Mouse (Mus musculus) lung, postnatal 0 days (tissue): ENCODE data around the gene Tle6. TPM values are rescaled to one million over a fixed set of nuclear protein-coding genes. Genes with fewer than 3 reads are reported as not detected.
A peak's percentile ranks its signal among the peaks of the same experiment; 100 is the strongest.

Experiments used
- ATAC-seq: fragments of 200-750 bp; cut with Nextera tagmentation; 2 replicates; pipeline ENCODE4 v1.8.0; 2017; ENCODE audit warnings: moderate library complexity
- DNase-seq: peaks from one replicate; pipeline ENCODE4 v3.0.0-alpha.2; 2016; ENCODE audit warnings: low spot score
- H3K27ac ChIP-seq: fragments of 300-500 bp; sonication (generic); 2 replicates; pipeline ENCODE4 v1.5.1; 2014; ENCODE audit warnings: antibody characterized with exemption, mild to moderate bottlenecking, low read length, mixed read lengths
- H3K27me3 ChIP-seq: fragments of 300-500 bp; sonication (generic); replicated peaks from 2 replicates; pipeline ENCODE4 v1.6.1; 2014; ENCODE audit warnings: low read length, mixed read lengths; ENCODE audit not compliant: insufficient read depth
- H3K36me3 ChIP-seq: fragments of 300-500 bp; sonication (generic); 2 replicates; pipeline ENCODE4 v1.6.1; 2014; ENCODE audit warnings: low read length, mixed read lengths; ENCODE audit not compliant: insufficient read depth
- H3K4me1 ChIP-seq: fragments of 300-500 bp; sonication (generic); 2 replicates; pipeline ENCODE4 v1.6.1; 2014; ENCODE audit warnings: antibody characterized with exemption, low read depth, low read length, mixed read lengths; ENCODE audit not compliant: insufficient read depth
- H3K4me2 ChIP-seq: fragments of 300-500 bp; sonication (generic); replicated peaks from 2 replicates; pipeline ENCODE4 v1.6.1; 2014; ENCODE audit warnings: low read depth, mild to moderate bottlenecking, low read length, moderate library complexity, mixed read lengths
- H3K4me3 ChIP-seq: fragments of 300-500 bp; sonication (generic); 2 replicates; pipeline ENCODE4 v1.5.1; 2014; ENCODE audit warnings: low read depth, low read length
- H3K9ac ChIP-seq: fragments of 300-500 bp; sonication (generic); replicated peaks from 2 replicates; pipeline ENCODE4 v1.6.1; 2014; ENCODE audit warnings: low read depth, mild to moderate bottlenecking
- H3K9me3 ChIP-seq: fragments of 300-500 bp; sonication (generic); 2 replicates; pipeline ENCODE4 v1.6.1; 2016; ENCODE audit warnings: low read length, mixed read lengths
- CTCF ChIP-seq: IDR thresholded peaks from 2 replicates; pipeline ENCODE4 v1.5.1; 2016; ENCODE audit warnings: antibody characterized with exemption, mild to moderate bottlenecking
- EP300 ChIP-seq: IDR thresholded peaks from 2 replicates; pipeline ENCODE4 v1.6.1; 2016; ENCODE audit warnings: antibody characterized with exemption, mild to moderate bottlenecking, control low read depth
- WGBS: fragments of 180-500 bp; shearing (Covaris S2); extraction: QIAGEN DNeasy Blood & Tissue Kit; methylation state at CpG from one replicate; pipeline ENCODE4 v1.1.7; 2014; 5-methylcytosine and 5-hydroxymethylcytosine counted together
- polyA plus RNA-seq: library from polyadenylated mRNA; unstranded; fragments of >200 nt; fragmentation: Nextera tagmentation; extraction: Ambion mirVana; gene quantifications from 2 replicates; pipeline ENCODE4 v1.2.1, GENCODE M21; 2015

Tle6 gene
- polyA plus RNA-seq, 1 experiment from 2014 or later = 12.8 TPM

DNA sequence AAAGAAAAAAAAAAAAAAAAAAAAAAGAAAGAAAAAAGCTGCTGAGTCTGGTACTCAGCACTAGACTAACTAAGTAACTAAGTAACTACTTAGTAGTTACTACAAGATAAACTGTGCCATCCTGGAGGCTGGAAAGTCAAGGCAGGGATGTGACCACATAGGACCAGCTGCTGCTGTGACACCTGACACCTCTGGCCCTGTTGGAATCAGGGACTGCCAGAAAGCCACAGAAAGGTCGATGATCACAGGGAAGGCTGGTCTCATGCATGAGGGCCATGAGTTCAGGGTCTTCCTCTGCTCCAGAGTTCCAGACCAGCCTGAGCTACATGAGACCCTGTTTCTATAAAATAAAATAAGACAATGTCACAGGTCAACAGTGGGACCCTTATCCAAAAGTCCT, 43.4 kb downstream of the Tle6 start:
- Histone ChIP-seq H3K9ac (no peak overlapping the region), H3K36me3 (no peaks in the 10 kb centered on the region), H3K9me3 (no peaks in the 10 kb centered on the region), H3K4me1 (peaks cover 13% of the 10 kb centered on the region; the same call in 1 of the 2 replicates), H3K27ac (no peak overlapping the region), H3K27me3 (no peaks in the 10 kb centered on the region), H3K4me2 (no peak overlapping the region), H3K4me3 (no peak overlapping the region)
- 24% methylated on average over 1 of the region's 1 CpGs for WGBS
- no peak for TF ChIP-seq EP300
- no peak for TF ChIP-seq CTCF
- DNase-seq (no peak), ATAC-seq (no peak)

DNA sequence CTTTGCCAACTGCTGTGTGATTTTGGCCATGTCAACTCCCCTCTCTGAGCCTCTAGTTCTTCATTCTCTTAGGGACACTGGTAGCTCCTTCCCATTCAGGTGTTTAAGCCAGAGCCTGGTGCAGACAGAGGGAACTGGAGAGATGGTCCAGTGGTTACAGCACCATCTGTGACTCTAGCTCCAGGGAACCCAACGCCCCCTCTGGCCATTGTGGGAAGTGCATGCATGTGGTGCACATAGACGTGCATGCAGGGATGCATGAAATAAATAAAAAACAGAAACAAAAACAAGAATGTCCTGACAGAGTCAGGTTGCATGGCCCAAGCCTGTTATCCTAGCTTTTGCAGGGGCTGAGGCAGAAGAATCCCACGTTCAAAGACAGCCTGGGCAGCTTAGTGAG, 44.6 kb downstream of the Tle6 start:
- no peak overlapping the region for H3K27ac ChIP-seq
- H3K4me2 ChIP-seq = no peak overlapping the region
- no peak overlapping the region for H3K9ac ChIP-seq
- no peaks in the 10 kb centered on the region for H3K36me3 ChIP-seq
- TF ChIP-seq EP300 (no peak), CTCF (peak; percentile 57)
- no peak for DNase-seq
- no peak overlapping the region for H3K4me3 ChIP-seq
- WGBS = 67% methylated on average over 3 of the region's 3 CpGs
- peaks cover 8% of the 10 kb centered on the region; the same call in 1 of the 2 replicates for H3K4me1 ChIP-seq
- no peaks in the 10 kb centered on the region for H3K27me3 ChIP-seq
- no peaks in the 10 kb centered on the region for H3K9me3 ChIP-seq
- no peak for ATAC-seq

DNA sequence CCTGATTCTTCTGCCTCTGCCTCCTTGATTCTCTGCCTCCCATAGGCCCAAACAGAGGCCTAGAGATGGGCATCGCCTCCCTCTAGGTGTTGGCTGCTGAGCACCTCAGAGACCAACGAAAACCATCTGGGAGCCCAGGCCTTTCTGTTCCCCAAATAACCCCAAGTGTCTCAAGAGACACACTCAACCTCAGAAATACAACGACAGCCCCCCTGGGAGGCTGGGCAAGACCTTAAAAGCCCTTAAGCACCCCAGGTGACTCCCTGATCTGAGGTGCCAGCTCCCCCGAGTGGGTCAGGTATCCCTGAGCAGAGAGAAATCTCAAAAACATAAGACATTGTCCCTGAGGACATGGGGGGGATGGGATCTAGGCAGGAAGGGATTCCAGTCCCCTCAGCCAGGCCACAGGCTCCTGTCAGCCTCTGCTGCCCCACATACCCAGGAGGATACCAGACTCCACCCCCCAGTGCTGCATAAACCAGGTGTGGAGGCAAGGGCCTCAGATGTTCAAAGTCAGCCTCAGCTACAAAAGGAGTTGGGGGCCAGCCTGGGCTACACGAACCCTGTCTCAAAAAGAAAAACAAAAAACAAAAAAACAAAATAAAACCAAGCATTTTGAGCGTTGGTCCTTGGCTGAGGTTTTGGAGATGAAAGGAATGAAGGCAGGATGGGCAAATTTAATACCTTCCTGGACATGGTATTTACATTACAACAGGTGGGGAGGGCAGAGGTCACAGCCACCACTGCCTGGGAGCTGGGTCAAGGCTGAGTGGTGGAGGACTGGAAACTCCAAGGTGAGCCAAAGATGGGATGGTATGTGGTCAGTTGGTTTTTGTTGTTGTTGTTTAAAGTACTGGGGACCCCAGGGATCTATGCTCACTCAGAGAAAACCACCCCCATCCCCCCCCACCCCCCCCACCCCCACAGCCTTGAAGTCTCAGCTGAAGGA, 46.8 kb downstream of the Tle6 start:
- no peak overlapping the region for H3K4me2 ChIP-seq
- no peaks in the 10 kb centered on the region for H3K36me3 ChIP-seq
- ATAC-seq (no peak), DNase-seq (no peak)
- H3K27me3 ChIP-seq = no peaks in the 10 kb centered on the region
- H3K9ac ChIP-seq = no peak overlapping the region
- no peaks in the 10 kb centered on the region for H3K9me3 ChIP-seq
- no peak overlapping the region for H3K4me3 ChIP-seq
- no peak overlapping the region for H3K27ac ChIP-seq
- TF ChIP-seq EP300 (no peak), CTCF (no peak)
- 76% methylated on average over 6 of the region's 6 CpGs for WGBS
- H3K4me1 ChIP-seq = peaks cover 3% of the 10 kb centered on the region; the same call in 1 of the 2 replicates

DNA sequence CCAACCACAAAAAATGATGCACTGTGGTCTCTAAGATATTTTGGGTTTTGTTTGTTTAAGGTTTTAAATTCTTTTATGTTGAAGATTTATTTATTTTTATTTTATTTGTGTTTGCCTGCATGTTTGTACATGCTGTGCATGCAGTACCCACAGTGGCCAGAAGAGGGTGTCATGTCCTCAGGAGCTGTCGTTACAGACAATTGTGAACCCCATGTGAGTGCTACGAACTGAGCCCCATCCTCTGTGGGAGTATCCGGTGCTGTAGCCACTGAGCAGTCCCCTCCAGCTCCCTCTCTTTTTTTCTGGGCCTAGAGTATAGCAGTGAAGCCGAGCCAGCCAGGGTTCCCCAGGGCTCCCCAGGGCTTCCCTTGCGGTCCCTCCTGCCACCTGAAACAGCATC, 47.6 kb downstream of the Tle6 start:
- H3K9me3 ChIP-seq = no peaks in the 10 kb centered on the region
- DNase-seq (no peak), ATAC-seq (no peak)
- TF ChIP-seq CTCF = peak; percentile 72
- no peak for TF ChIP-seq EP300
- H3K9ac ChIP-seq = no peak overlapping the region
- H3K27me3 ChIP-seq = no peaks in the 10 kb centered on the region
- 89% methylated on average over 5 of the region's 5 CpGs for WGBS
- no peak overlapping the region for H3K4me3 ChIP-seq
- no peak overlapping the region for H3K27ac ChIP-seq
- no peak overlapping the region for H3K4me2 ChIP-seq
- H3K36me3 ChIP-seq = no peaks in the 10 kb centered on the region
- H3K4me1 ChIP-seq = peaks cover 3% of the 10 kb centered on the region; the same call in 1 of the 2 replicates

DNA sequence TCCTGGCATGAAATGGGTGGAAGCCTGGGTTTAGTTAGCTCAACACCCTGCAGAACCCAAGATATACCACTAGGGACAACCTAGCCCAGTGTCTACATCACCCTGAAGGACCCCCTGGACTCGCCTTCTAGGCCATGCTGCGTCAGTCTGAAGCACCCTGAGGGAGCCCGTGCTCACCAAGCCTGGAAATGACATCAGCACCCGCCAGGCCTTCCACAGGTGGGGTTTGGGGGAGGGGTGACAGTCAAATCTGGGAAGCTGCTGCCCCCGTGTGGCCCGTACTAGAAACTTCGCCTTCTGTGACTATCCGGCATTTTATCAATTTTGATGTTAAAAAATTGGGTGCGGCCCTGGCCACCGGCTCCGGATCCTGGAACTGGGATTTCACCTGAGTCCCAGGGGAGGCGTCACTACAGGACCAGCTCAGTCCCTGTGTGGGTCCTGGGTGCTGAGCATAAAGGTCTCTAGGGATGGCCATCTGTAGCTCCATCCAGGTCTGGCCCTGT, 49.2 kb downstream of the Tle6 start:
- 2% methylated on average over 12 of the region's 12 CpGs for WGBS
- Histone ChIP-seq H3K27ac (peak overlapping the region; percentile 57; the same call in 1 of the 2 replicates), H3K9ac (no peak overlapping the region)

DNA sequence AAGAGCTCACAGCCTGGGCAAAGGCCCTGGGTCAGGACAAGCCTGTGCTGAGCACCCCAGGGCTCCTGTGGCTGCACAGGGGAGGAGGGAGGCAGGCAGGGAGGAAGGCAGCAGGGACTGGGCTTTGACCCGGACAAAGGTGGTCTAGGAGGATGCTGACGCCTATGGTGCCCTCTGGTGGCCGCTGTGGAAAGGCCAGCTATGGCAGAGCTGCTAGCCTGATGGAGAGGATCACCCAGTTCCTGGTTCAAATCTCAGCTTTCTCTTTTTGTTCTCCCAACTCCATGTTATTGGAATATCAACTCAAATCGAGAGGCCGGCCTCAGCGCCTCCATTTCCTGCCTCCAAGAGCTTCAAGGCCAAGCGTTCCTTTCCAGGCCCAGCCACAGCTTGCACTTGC, 50.6 kb downstream of the Tle6 start:
- ATAC-seq (no peak), DNase-seq (peak; percentile 59)
- no peak overlapping the region for H3K4me3 ChIP-seq
- H3K36me3 ChIP-seq = no peaks in the 10 kb centered on the region
- peaks cover 3% of the 10 kb centered on the region; the same call in 1 of the 2 replicates for H3K4me1 ChIP-seq
- no peaks in the 10 kb centered on the region for H3K27me3 ChIP-seq
- H3K9me3 ChIP-seq = no peaks in the 10 kb centered on the region
- no peak overlapping the region for H3K4me2 ChIP-seq
- TF ChIP-seq CTCF (peak; percentile 83), EP300 (no peak)
- H3K9ac ChIP-seq = no peak overlapping the region
- H3K27ac ChIP-seq = no peak overlapping the region
- WGBS = 11% methylated on average over 7 of the region's 7 CpGs

More for the DNA sequence above, 49.2 kb downstream of the Tle6 start:
- no peak overlapping the region for H3K4me3 ChIP-seq
- peak; percentile 98 for ATAC-seq
- H3K36me3 ChIP-seq = no peaks in the 10 kb centered on the region
- H3K9me3 ChIP-seq = no peaks in the 10 kb centered on the region
- TF ChIP-seq CTCF = peak; percentile 90
- peak; percentile 70; the same call in 1 of the 2 replicates for TF ChIP-seq EP300
- H3K4me1 ChIP-seq = peaks cover 3% of the 10 kb centered on the region; the same call in 1 of the 2 replicates
- no peaks in the 10 kb centered on the region for H3K27me3 ChIP-seq
- peak; percentile 98 for DNase-seq
- no peak overlapping the region for H3K4me2 ChIP-seq
